Mouse (Mus musculus) CD4-positive, CD25-positive, alpha-beta regulatory T cell, adult 4 months (primary cell): ENCODE data around the gene Olfr520. TPM values are rescaled to one million over a fixed set of nuclear protein-coding genes. Genes with fewer than 3 reads are reported as not detected.
"Not testable (repeated sequence)": the region's sequence is repeated elsewhere in the genome, so short reads cannot be mapped to it uniquely, and the experiment has no call there.

Source experiments
- ATAC-seq: one replicate; pipeline ENCODE4 v1.8.0; 2017
- polyA plus RNA-seq, 2 experiments: library from polyadenylated mRNA; unstranded; fragments of 100-300 nt; shearing (Covaris generic); gene quantifications; one replicate each; pipeline ENCODE4 v1.2.1; 2017

Gene Olfr520
- polyA plus RNA-seq = not detected

- ATAC-seq = no peak
Observed at GRCm38 (mm10) chr7:99729973-99730372, at the start of gene Olfr520. Gene Olfr520, plus strand, starts transcription at chr7:99730273.

DNA sequence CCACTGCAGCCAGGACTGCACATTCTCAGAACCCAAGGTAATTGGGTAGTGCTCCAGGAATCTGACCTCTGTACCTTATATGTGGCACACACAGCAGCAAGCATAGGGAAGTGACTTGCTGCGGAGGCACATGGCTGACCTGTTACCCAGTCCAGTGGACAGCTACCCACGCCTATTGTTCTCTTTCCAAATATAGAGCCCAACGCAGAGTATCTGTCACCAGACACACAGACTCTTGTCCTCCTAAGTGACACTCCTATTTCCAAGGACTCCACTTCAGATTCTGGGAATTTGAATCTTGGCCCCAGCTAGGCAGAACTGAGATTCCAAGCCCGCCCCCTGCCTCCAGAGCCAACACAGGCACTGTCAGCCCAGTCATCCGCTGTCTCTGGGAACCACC, 49.3 kb upstream of the Olfr520 start:
- ATAC-seq = no peak

- no peak for ATAC-seq
Observed at GRCm38 (mm10) chr7:99684086-99684485, 46.0 kb upstream of the Olfr520 start.

DNA sequence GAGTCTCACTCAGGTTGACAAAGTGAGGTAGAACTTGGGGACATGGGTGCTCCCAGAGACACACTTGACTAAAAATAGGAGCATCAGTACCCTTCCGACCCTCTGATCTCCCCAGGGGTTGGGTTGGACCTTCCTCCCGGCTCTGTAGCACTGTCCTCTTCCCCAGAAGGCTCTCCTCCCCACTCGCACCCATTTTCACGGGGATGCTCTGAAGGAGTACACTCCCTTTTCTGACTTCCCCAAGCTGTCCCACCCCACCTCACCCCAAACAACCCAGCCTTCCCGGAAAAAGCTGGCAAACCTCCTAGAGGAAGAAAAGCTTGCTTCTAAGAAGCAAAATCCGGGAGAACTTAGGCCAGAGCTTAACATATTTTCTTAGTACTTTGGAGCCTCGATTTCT, 39.3 kb upstream of the Olfr520 start:
- ATAC-seq = no peak

DNA sequence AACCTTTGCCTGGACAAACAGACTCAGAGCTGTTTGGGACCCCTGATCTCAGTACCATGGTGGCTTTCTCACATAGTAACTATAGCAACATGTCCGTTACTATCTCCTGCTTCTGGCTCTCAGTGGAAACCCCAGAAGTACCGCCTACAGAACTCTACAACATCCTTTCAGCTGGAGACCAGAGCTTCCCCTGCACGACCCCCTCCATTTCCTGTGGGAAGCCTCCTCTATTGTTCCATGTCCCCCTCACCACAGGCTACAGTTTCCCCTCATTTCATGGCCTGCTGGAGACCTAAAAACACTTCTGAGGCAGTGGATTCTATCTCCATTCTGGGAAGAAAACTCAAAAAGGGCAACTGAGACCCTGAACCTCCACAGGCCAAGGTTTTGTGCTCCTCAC, 37.7 kb upstream of the Olfr520 start:
- ATAC-seq = no peak

DNA sequence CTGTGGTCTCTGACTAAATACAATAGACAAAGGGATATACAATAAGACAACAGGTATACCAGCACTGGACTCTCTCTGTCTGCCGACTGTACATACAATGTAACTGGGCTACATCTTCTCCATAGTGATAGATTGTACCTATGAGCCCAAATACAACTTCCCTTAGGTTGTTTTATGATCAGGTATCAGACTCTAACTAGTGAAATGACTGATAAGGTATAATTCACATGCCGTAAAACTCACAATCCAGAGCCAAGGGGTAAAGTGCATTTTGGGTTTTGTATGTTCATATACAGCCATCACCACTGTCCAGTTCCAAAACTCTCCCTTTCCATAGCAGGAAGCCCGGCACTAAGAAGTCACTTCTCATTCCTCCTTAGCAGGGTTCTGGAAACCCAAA, 36.7 kb upstream of the Olfr520 start:
- no peak for ATAC-seq

GRCm38 (mm10) chr7:99693976-99694375, 36.1 kb upstream of the Olfr520 start:
- no peak for ATAC-seq

DNA sequence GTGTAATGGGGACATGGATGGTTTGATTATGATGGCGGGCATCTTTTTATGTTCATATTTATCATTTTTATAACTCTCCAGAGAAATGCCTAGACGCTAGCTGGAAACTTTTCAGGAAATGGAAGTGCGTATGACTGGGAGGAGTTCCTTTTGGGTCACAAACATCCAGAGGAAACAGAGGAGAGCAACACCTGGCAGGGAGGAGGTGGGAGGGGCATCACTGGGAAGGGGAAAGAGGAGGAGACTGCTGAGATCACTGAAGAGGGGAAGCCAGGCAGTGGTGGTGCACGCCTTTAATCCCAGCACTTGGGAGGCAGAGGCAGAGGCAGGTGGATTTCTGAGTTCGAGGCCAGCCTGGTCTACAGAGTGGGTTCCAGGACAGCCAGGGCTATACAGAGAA, 35.6 kb upstream of the Olfr520 start:
- not testable (repeated sequence) for ATAC-seq

DNA sequence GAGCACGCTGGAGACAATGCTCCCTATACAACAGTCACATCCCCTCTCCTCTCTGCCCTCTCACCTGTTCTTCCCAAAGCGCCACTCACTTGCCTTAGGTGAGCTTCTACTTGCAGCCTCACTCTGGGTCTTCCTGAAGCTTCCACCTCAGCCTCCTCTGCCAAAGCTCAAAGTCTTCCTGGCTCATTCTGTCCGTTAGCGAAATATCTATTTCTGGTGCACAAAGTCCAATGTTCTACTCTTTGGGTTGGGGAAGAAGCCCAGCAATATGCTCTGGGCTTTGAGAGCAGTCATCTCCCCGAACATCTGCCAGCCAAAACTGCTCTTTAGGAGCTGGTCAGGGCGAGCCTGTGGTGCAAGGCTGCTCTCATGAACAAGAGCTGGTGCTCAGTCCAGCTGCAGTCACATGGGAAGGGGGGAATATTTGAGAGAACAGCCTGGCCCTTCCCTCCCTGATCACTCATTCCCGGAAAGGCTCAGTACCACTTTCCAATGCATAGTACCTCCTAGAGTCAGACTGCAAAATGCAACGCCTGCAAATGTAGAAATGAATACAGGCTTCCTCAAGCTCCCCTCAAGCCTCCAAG, 34.5 kb upstream of the Olfr520 start:
- ATAC-seq = no peak

GRCm38 (mm10) chr7:99698576-99698975, 31.5 kb upstream of the Olfr520 start:
- ATAC-seq = no peak

DNA sequence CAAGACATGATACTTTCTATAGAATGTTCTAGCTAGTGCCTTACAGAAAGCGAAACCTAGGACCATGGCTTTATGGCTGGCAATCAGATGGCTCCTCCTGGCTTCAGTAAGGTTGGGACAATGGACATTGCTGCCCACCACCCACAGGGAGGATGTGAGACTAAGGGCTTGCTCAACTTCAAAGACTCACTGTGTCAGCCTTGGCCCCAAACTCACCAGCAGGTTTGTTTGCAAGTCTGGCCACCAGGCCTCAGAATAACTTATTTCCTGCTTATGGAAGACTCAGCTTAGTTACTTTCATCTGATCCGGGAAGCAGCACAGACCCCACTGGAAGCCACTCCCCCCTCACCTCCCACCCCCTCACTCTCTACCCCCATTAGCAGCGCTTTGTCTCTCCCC, 31.0 kb upstream of the Olfr520 start:
- no peak for ATAC-seq

DNA sequence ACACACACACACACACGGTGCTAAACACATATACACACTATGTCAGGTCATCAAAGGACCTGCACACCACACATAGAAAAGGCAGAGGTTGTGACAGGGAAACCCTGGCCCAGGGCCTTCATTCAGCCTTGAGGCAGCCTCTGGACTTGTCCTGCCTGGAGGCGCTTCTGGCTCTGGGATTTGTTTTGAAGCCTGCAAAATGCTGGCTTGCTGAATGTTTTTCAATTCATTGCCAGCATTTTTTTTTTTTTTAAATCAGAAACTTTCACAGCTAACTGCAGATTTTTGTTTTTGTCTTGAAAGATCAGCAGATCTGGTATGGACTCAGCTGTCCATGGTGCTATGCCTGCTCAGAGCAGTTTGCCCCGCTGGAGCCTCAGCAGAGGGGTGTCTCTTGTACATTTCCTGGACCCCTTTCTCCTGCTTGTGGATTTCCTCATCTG, 30.3 kb upstream of the Olfr520 start:
- no peak for ATAC-seq

DNA sequence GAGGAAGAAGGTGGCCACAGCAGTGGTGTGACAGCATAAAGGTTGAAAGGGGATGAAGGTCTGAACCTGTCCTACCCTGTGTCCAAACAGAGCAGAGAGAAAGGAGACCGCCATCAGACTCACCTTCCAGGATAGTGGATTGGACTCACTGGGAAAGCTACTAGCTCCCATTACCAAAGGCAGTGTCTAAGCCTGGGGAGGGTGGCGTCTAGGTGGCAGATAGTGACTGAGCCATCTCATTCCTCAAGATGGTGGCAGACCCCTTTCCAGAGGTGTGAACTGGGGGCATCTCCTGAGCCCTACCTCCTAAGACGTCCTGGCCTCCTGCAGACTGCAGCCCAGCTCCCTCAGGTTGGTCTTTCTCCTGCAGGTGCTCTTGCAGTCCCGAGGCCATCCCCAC, 29.4 kb upstream of the Olfr520 start:
- ATAC-seq = no peak

GRCm38 (mm10) chr7:99702201-99702600, 27.9 kb upstream of the Olfr520 start:
- no peak for ATAC-seq

GRCm38 (mm10) chr7:99704736-99705519, 25.1 kb upstream of the Olfr520 start:
- ATAC-seq = no peak

- ATAC-seq = no peak
Observed at GRCm38 (mm10) chr7:99706341-99707037, 23.6 kb upstream of the Olfr520 start.

DNA sequence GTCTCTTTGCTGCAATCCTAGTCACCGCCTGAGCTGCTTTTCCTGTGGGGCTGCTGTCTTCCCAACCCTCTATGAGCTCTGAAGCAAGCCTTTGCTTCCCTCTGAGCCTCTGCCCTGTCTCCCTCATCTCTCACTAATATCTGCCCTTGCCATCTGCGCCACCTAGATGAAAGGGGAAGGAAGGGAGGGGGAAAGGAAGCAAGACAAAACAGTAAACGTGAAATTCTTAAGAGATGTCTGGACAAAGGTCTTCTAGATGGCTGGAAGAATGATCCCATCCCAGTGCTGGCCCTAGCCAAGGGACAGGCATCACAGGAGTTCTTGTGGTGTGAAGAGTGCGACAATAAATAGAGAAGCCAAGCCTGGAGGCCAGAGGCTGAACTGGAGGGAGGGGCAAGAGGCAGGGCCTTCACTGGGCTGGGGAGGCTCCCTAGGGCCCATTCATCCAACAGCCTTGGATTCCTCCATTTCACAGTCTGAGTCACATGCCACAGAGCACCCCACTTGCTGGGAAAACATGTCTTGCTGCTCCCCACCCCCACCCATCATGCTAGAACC, 23.0 kb upstream of the Olfr520 start:
- no peak for ATAC-seq

- ATAC-seq = no peak
Observed at GRCm38 (mm10) chr7:99707671-99708070, 22.4 kb upstream of the Olfr520 start.

- ATAC-seq = no peak
Observed at GRCm38 (mm10) chr7:99708301-99708721, 21.8 kb upstream of the Olfr520 start.

DNA sequence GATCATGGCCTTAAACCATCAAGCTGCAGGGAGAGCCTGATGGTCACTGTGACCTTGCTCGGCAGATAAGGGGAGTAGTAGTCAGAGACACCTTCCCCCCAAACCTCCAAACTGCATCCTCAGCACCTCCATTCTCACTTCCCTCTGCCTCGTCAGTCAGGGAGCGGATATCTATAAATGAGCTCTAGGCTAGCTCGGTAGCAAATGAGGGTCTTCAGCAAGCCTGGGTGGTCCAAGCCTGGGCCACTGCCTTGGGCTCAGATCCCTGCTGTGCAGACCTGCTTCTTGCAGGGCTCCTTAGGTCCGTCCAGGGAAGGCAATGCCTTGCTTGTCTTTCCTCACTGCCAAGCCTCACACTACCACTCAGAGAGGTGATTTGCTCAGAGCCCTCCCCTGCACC, 21.3 kb upstream of the Olfr520 start:
- ATAC-seq = no peak

GRCm38 (mm10) chr7:99709992-99710391, 20.1 kb upstream of the Olfr520 start:
- ATAC-seq = no peak

- no peak for ATAC-seq
Observed at GRCm38 (mm10) chr7:99710476-99710875, 19.6 kb upstream of the Olfr520 start.

GRCm38 (mm10) chr7:99711166-99711565, 18.9 kb upstream of the Olfr520 start, which contains the start of gene Slco2b1:
Gene Slco2b1, minus strand, starts transcription at chr7:99711340.
- no peak for ATAC-seq
